ENCODE assay signal across 21 mouse cellular contexts in genomic region chr3:107873335-107874251, GRCm38 (mm10). TPM values are rescaled to one million over a fixed set of nuclear protein-coding genes. Genes with fewer than 3 reads are reported as not detected.
A peak's percentile ranks its signal among the peaks of the same experiment; 100 is the strongest.
DNase-seq lines count a peak whose midpoint lies in the region; ATAC-seq lines count a peak whose summit lies in the region.
"Had no signal": no experiment of that assay in that cellular context is flagged by ENCODE, and none has a peak within 500 bp of the region (broad histone marks: within the 10 kb centered on the region; RNA-seq: fewer than 3 reads in every experiment).

No protein-coding gene starts in this region.

- WGBS in hindbrain, embryonic 10.5 days: 80% methylated on average over 24 of the region's 24 CpGs
- 73% methylated on average over 24 of the region's 24 CpGs for WGBS in hindbrain, embryonic 12.5 days
- 79% methylated on average over 24 of the region's 24 CpGs for WGBS in midbrain, embryonic 10.5 days
- WGBS in midbrain, embryonic 15.5 days: 77% methylated on average over 24 of the region's 24 CpGs
- 62% methylated on average over 24 of the region's 24 CpGs for WGBS in stomach, embryonic 16.5 days

- H3K4me3 ChIP-seq in hindbrain, embryonic 10.5 days: no peak overlapping the region
- no peak overlapping the region for H3K4me3 ChIP-seq in hindbrain, embryonic 12.5 days
- no peak overlapping the region for H3K4me3 ChIP-seq in midbrain, embryonic 10.5 days
- no peak overlapping the region for H3K4me3 ChIP-seq in midbrain, embryonic 15.5 days
- H3K4me3 ChIP-seq in stomach, embryonic 16.5 days (replicated peaks; ENCODE audit: low read length): peak overlapping the region; percentile 6; the same call in 1 of the 2 replicates
- H3K4me3 ChIP-seq: forebrain, embryonic 15.5 days; gastrocnemius, adult 2 months; heart, adult 2 months; myocyte had no signal

- H3K27me3 ChIP-seq in hindbrain, embryonic 10.5 days (ENCODE audit: insufficient read depth, poor library complexity, severe bottlenecking): no peaks in the 10 kb centered on the region
- no peaks in the 10 kb centered on the region for H3K27me3 ChIP-seq in hindbrain, embryonic 12.5 days
- H3K27me3 ChIP-seq in midbrain, embryonic 10.5 days (ENCODE audit: low read depth, poor library complexity, severe bottlenecking): no peaks in the 10 kb centered on the region
- no peaks in the 10 kb centered on the region for H3K27me3 ChIP-seq in midbrain, embryonic 15.5 days (replicated peaks)
- H3K27me3 ChIP-seq in stomach, embryonic 16.5 days (ENCODE audit: control insufficient read depth, insufficient read depth, low read length): no peaks in the 10 kb centered on the region
- H3K27me3 ChIP-seq: forebrain, embryonic 15.5 days had no signal

- no peaks in the 10 kb centered on the region for H3K36me3 ChIP-seq in hindbrain, embryonic 10.5 days
- H3K36me3 ChIP-seq in hindbrain, embryonic 12.5 days: no peaks in the 10 kb centered on the region
- no peaks in the 10 kb centered on the region for H3K36me3 ChIP-seq in midbrain, embryonic 10.5 days
- H3K36me3 ChIP-seq in midbrain, embryonic 15.5 days (replicated peaks): no peaks in the 10 kb centered on the region
- no peaks in the 10 kb centered on the region for H3K36me3 ChIP-seq in stomach, embryonic 16.5 days (ENCODE audit: control insufficient read depth, insufficient read depth, low read length)
- H3K36me3 ChIP-seq: forebrain, embryonic 15.5 days; G1E had no signal

- peaks cover 14% of the 10 kb centered on the region for H3K4me1 ChIP-seq in hindbrain, embryonic 10.5 days (replicated peaks)
- peaks cover 10% of the 10 kb centered on the region for H3K4me1 ChIP-seq in hindbrain, embryonic 12.5 days
- peaks cover 21% of the 10 kb centered on the region for H3K4me1 ChIP-seq in midbrain, embryonic 10.5 days
- peaks cover 13% of the 10 kb centered on the region for H3K4me1 ChIP-seq in midbrain, embryonic 15.5 days
- peaks cover 6% of the 10 kb centered on the region; the same call in 1 of the 2 replicates for H3K4me1 ChIP-seq in stomach, embryonic 16.5 days (ENCODE audit: control insufficient read depth, insufficient read depth, low read length)

- no peak overlapping the region for H3K9ac ChIP-seq in hindbrain, embryonic 12.5 days
- no peak overlapping the region for H3K9ac ChIP-seq in midbrain, embryonic 15.5 days
- H3K9ac ChIP-seq in stomach, embryonic 16.5 days (ENCODE audit: low read length): no peak overlapping the region
- H3K9ac ChIP-seq: forebrain, embryonic 15.5 days; liver, embryonic 14.5 days had no signal

- 0 out of 2 replicates have a peak overlapping the region, but pooled peaks have one; percentile 5 for H3K27ac ChIP-seq in hindbrain, embryonic 10.5 days
- H3K27ac ChIP-seq in hindbrain, embryonic 12.5 days: no peak overlapping the region
- H3K27ac ChIP-seq in midbrain, embryonic 10.5 days (replicated peaks): 0 out of 2 replicates have a peak overlapping the region, but pooled peaks have one; percentile 13
- H3K27ac ChIP-seq in midbrain, embryonic 15.5 days: no peak overlapping the region
- no peak overlapping the region for H3K27ac ChIP-seq in stomach, embryonic 16.5 days (ENCODE audit: low read length)
- H3K27ac ChIP-seq: forebrain, embryonic 15.5 days; gastrocnemius, adult 2 months; heart, adult 2 months; liver, embryonic 14.5 days had no signal

- ATAC-seq in hindbrain, embryonic 12.5 days (ENCODE audit: low FRiP score): no peak
- no peak for ATAC-seq in midbrain, embryonic 15.5 days (replicated peaks)
- peak; percentile 41 for ATAC-seq in stomach, embryonic 16.5 days (ENCODE audit: insufficient read depth, low FRiP score)
- ATAC-seq: forebrain, embryonic 15.5 days had no signal

- H3K4me2 ChIP-seq in hindbrain, embryonic 12.5 days (replicated peaks): no peak overlapping the region
- H3K4me2 ChIP-seq in midbrain, embryonic 15.5 days: no peak overlapping the region
- H3K4me2 ChIP-seq in stomach, embryonic 16.5 days (ENCODE audit: low read depth, low read length): 0 out of 2 replicates have a peak overlapping the region, but pooled peaks have one; percentile 7
- H3K4me2 ChIP-seq: forebrain, embryonic 15.5 days; midbrain, embryonic 11.5 days had no signal

- DNase-seq in hindbrain, embryonic 10.5 days (ENCODE audit: low spot score): no peak
- no peak for DNase-seq in midbrain, embryonic 10.5 days (ENCODE audit: low spot score)
- peak; percentile 92 for DNase-seq in kidney, adult 9 months
- no peak for DNase-seq in spleen, postnatal 10 days (ENCODE audit: low spot score in 2 of 2)
- no peak for DNase-seq in cerebellum, postnatal 36 days
- DNase-seq: adrenal gland, postnatal 14 days; cerebellum, adult 9-10 months; gastrocnemius, adult 2 months; heart, adult 2 months; heart, postnatal 4 days; layer of hippocampus, adult 9-11 months; lung, postnatal 36 days; thymus, adult 2 months had no signal

- no peaks in the 10 kb centered on the region for H3K9me3 ChIP-seq in hindbrain, embryonic 10.5 days
- H3K9me3 ChIP-seq in hindbrain, embryonic 12.5 days (replicated peaks): no peaks in the 10 kb centered on the region
- H3K9me3 ChIP-seq in midbrain, embryonic 10.5 days (replicated peaks): no peaks in the 10 kb centered on the region
- H3K9me3 ChIP-seq in midbrain, embryonic 15.5 days: no peaks in the 10 kb centered on the region
- no peaks in the 10 kb centered on the region for H3K9me3 ChIP-seq in stomach, embryonic 16.5 days (replicated peaks; ENCODE audit: control insufficient read depth, low read length)
- H3K9me3 ChIP-seq: forebrain, embryonic 15.5 days; G1E had no signal

RNA-seq across cellular contexts. Expression of gene Eps8l3, which starts 3.4 kb away (rescaled TPM):
- polyA plus RNA-seq in hindbrain, embryonic 10.5 days (2016; fragmentation: Nextera tagmentation; extraction: Ambion mirVana): not detected in 2 replicates
- polyA plus RNA-seq in hindbrain, embryonic 12.5 days (2016; fragmentation: Nextera tagmentation; extraction: Ambion mirVana): not detected in 2 replicates
- not detected in 2 replicates for polyA plus RNA-seq in midbrain, embryonic 10.5 days (2016; fragmentation: Nextera tagmentation; extraction: Ambion mirVana)
- 0.09 TPM in 1 of 2 replicates, not detected in the other for polyA plus RNA-seq in midbrain, embryonic 15.5 days (2015; fragmentation: Nextera tagmentation; extraction: Ambion mirVana)
- polyA plus RNA-seq in stomach, embryonic 16.5 days (2015; fragmentation: Nextera tagmentation; extraction: Ambion mirVana): 33.0 and 35.9 TPM in 2 replicates
- polyA plus RNA-seq: forebrain, embryonic 15.5 days; G1E; heart, adult 2 months; midbrain, embryonic 11.5 days; myocyte had no signal

RNA-seq across cellular contexts. Expression of gene Gstm5, which starts 22.0 kb away (rescaled TPM):
- polyA plus RNA-seq in hindbrain, embryonic 10.5 days (2016; fragmentation: Nextera tagmentation; extraction: Ambion mirVana): 219 and 233 TPM in 2 replicates
- polyA plus RNA-seq in hindbrain, embryonic 12.5 days (2016; fragmentation: Nextera tagmentation; extraction: Ambion mirVana): 203 and 230 TPM in 2 replicates
- 240 and 243 TPM in 2 replicates for polyA plus RNA-seq in midbrain, embryonic 10.5 days (2016; fragmentation: Nextera tagmentation; extraction: Ambion mirVana)
- 214 and 222 TPM in 2 replicates for polyA plus RNA-seq in midbrain, embryonic 15.5 days (2015; fragmentation: Nextera tagmentation; extraction: Ambion mirVana)
- 131 and 144 TPM in 2 replicates for polyA plus RNA-seq in stomach, embryonic 16.5 days (2015; fragmentation: Nextera tagmentation; extraction: Ambion mirVana)
- polyA plus RNA-seq: G1E had no signal

RNA-seq across cellular contexts. Expression of gene Gstm7, which starts 58.0 kb away (rescaled TPM):
- 19.3 and 49.5 TPM in 2 replicates for polyA plus RNA-seq in hindbrain, embryonic 10.5 days (2016; fragmentation: Nextera tagmentation; extraction: Ambion mirVana)
- 71.9 and 73.7 TPM in 2 replicates for polyA plus RNA-seq in hindbrain, embryonic 12.5 days (2016; fragmentation: Nextera tagmentation; extraction: Ambion mirVana)
- polyA plus RNA-seq in midbrain, embryonic 10.5 days (2016; fragmentation: Nextera tagmentation; extraction: Ambion mirVana): 20.6 and 39.5 TPM in 2 replicates
- 63.6 and 73.0 TPM in 2 replicates for polyA plus RNA-seq in midbrain, embryonic 15.5 days (2015; fragmentation: Nextera tagmentation; extraction: Ambion mirVana)
- polyA plus RNA-seq in stomach, embryonic 16.5 days (2015; fragmentation: Nextera tagmentation; extraction: Ambion mirVana): 24.7 and 24.8 TPM in 2 replicates
- polyA plus RNA-seq: G1E had no signal

Comparison
In these comparisons a context has a peak if more than half of its experiments do, and no peak if none do; other contexts are left out.
1. H3K27ac ChIP-seq: peak in hindbrain, embryonic 10.5 days (single experiment) and midbrain, embryonic 10.5 days (single experiment); none in hindbrain, embryonic 12.5 days (single experiment), midbrain, embryonic 15.5 days (single experiment) and stomach, embryonic 16.5 days (single experiment).
2. RNA of gene Eps8l3, which starts 3.4 kb away (polyA plus RNA-seq): 33.0 to 35.9 TPM in stomach, embryonic 16.5 days; 0.09 TPM in midbrain, embryonic 15.5 days, not detected in midbrain, embryonic 10.5 days, not detected in hindbrain, embryonic 10.5 days and not detected in hindbrain, embryonic 12.5 days; every median in the first group is over 10 times any median in the second.